Mouse (Mus musculus) liver, embryonic 13.5 days (tissue): Measurements from ENCODE around the gene Apbb2. TPM values are rescaled to one million over a fixed set of nuclear protein-coding genes. Genes with fewer than 3 reads are reported as not detected.

Source experiments
- ATAC-seq: fragments of 200-750 bp; cut with Nextera tagmentation; 2 replicates; pipeline ENCODE4 v1.8.0; 2017; ENCODE audit warnings: low read depth, mild to moderate bottlenecking, moderate number of reproducible peaks, moderate library complexity
- DNase-seq: peaks from one replicate; pipeline ENCODE4 v3.0.0; 2022
- H3K27ac ChIP-seq: fragments of 300-500 bp; sonication (generic); 2 replicates; pipeline ENCODE4 v1.5.1; 2015; ENCODE audit warnings: moderate library complexity, mild to moderate bottlenecking, inconsistent platforms
- H3K27me3 ChIP-seq: fragments of 300-500 bp; sonication (generic); 2 replicates; pipeline ENCODE4 v1.6.1; 2015; ENCODE audit warnings: mild to moderate bottlenecking, inconsistent platforms
- H3K36me3 ChIP-seq: fragments of 300-500 bp; sonication (generic); 2 replicates; pipeline ENCODE4 v1.6.1; 2015; ENCODE audit warnings: mild to moderate bottlenecking, inconsistent platforms
- H3K4me1 ChIP-seq: fragments of 300-500 bp; sonication (generic); replicated peaks from 2 replicates; pipeline ENCODE4 v1.6.1; 2015; ENCODE audit warnings: inconsistent platforms
- H3K4me2 ChIP-seq: fragments of 300-500 bp; sonication (generic); 2 replicates; pipeline ENCODE4 v1.6.1; 2015; ENCODE audit warnings: inconsistent platforms, mild to moderate bottlenecking, moderate library complexity
- H3K4me3 ChIP-seq: fragments of 300-500 bp; sonication (generic); replicated peaks from 2 replicates; pipeline ENCODE4 v1.5.1; 2015; ENCODE audit warnings: mild to moderate bottlenecking, inconsistent platforms
- H3K9ac ChIP-seq: fragments of 300-500 bp; sonication (generic); 2 replicates; pipeline ENCODE4 v1.6.1; 2015; ENCODE audit warnings: mild to moderate bottlenecking, inconsistent platforms
- H3K9me3 ChIP-seq: fragments of 300-500 bp; sonication (generic); replicated peaks from 2 replicates; pipeline ENCODE4 v1.6.1; 2016; ENCODE audit warnings: inconsistent platforms
- WGBS: fragments of 180-500 bp; shearing (Covaris S2); methylation state at CpG from one replicate; pipeline ENCODE4 v1.1.7; 2015; ENCODE audit not compliant: insufficient replicate concordance; 5-methylcytosine and 5-hydroxymethylcytosine counted together
- polyA plus RNA-seq: library from polyadenylated mRNA; unstranded; fragments of >200 nt; fragmentation: Nextera tagmentation; extraction: Ambion mirVana; gene quantifications from 2 replicates; pipeline ENCODE4 v1.2.1, GENCODE M21; 2015

The Apbb2 gene
- 4.1 and 4.3 TPM in 2 replicates for polyA plus RNA-seq

GRCm38 (mm10) chr5:66618597-66618996 is at the start of gene Apbb2:
Apbb2 (minus strand) TSS chr5:66618784.
- H3K4me1 ChIP-seq: peaks cover 13% of the 10 kb centered on the region
- peak within 1 kb of the TSS; percentile 62 for H3K4me2 ChIP-seq
- H3K27ac ChIP-seq: peak within 1 kb of the TSS; percentile 76
- peak within 1 kb of the TSS; percentile 70 for H3K9ac ChIP-seq
- H3K27me3 ChIP-seq: peaks cover 64% of the 10 kb centered on the region
- ATAC-seq (peak; percentile 79), DNase-seq (peak; percentile 52)
- H3K36me3 ChIP-seq: no peaks in the 10 kb centered on the region
- H3K9me3 ChIP-seq: no peaks in the 10 kb centered on the region
- under 1% methylated on average over 39 of the region's 39 CpGs for WGBS
- H3K4me3 ChIP-seq: peak within 1 kb of the TSS; percentile 64

GRCm38 (mm10) chr5:66654220-66654619 is 35.6 kb upstream of the Apbb2 start:
- DNase-seq: no peak
- no peaks in the 10 kb centered on the region for H3K27me3 ChIP-seq
- H3K9ac ChIP-seq: no peak overlapping the region
- H3K4me2 ChIP-seq: no peak overlapping the region
- no peaks in the 10 kb centered on the region for H3K9me3 ChIP-seq
- H3K36me3 ChIP-seq: no peaks in the 10 kb centered on the region
- ATAC-seq: no peak
- no peaks in the 10 kb centered on the region for H3K4me1 ChIP-seq
- 47% methylated on average over 5 of the region's 5 CpGs for WGBS
- H3K27ac ChIP-seq: no peak overlapping the region
- no peak overlapping the region for H3K4me3 ChIP-seq

DNA sequence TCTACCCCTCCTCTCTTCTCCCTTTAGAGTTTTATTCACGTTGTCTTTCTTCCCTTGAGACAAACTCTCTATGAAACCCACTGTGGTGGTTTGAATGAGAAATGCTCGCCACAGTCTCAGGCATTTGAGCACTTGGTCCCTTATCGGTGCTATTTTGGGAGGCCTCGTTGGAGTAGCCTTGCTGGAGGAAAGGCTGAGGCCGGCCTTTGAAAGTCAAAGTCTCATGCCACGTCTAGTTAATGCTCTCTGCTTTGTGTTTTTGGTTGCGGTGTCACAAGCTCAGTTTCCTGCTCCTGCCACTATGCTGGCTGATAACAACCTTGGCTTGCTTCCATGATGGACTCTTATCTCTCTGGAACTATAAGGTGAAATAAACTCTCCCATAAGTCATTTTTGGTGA is 28.9 kb upstream of the Apbb2 start:
- Histone ChIP-seq H3K27ac (no peak overlapping the region), H3K4me3 (no peak overlapping the region), H3K9me3 (no peaks in the 10 kb centered on the region), H3K4me2 (no peak overlapping the region), H3K9ac (no peak overlapping the region), H3K4me1 (no peaks in the 10 kb centered on the region), H3K27me3 (no peaks in the 10 kb centered on the region), H3K36me3 (no peaks in the 10 kb centered on the region)
- DNase-seq: no peak
- WGBS: 25% methylated on average over 7 of the region's 7 CpGs
- no peak for ATAC-seq

GRCm38 (mm10) chr5:66643260-66643659 is 24.7 kb upstream of the Apbb2 start:
- Histone ChIP-seq H3K4me2 (no peak overlapping the region), H3K4me3 (no peak overlapping the region), H3K4me1 (no peaks in the 10 kb centered on the region), H3K27ac (no peak overlapping the region), H3K9ac (no peak overlapping the region), H3K36me3 (no peaks in the 10 kb centered on the region), H3K27me3 (no peaks in the 10 kb centered on the region), H3K9me3 (no peaks in the 10 kb centered on the region)
- no peak for ATAC-seq
- no peak for DNase-seq
- 48% methylated on average over 5 of the region's 5 CpGs for WGBS

- 70% methylated on average over 4 of the region's 4 CpGs for WGBS
- DNase-seq: no peak
- no peak overlapping the region for H3K4me3 ChIP-seq
- no peaks in the 10 kb centered on the region for H3K27me3 ChIP-seq
- ATAC-seq: no peak
- no peaks in the 10 kb centered on the region for H3K9me3 ChIP-seq
- no peak overlapping the region for H3K4me2 ChIP-seq
- no peak overlapping the region for H3K27ac ChIP-seq
- no peaks in the 10 kb centered on the region for H3K4me1 ChIP-seq
- no peak overlapping the region for H3K9ac ChIP-seq
- no peaks in the 10 kb centered on the region for H3K36me3 ChIP-seq
Measured at GRCm38 (mm10) chr5:66642156-66642555, 23.6 kb upstream of the Apbb2 start.

- no peaks in the 10 kb centered on the region for H3K36me3 ChIP-seq
- no peak overlapping the region for H3K27ac ChIP-seq
- no peak overlapping the region for H3K4me3 ChIP-seq
- no peaks in the 10 kb centered on the region for H3K4me1 ChIP-seq
- H3K4me2 ChIP-seq: no peak overlapping the region
- H3K9ac ChIP-seq: no peak overlapping the region
- WGBS: 54% methylated on average over 10 of the region's 10 CpGs
- no peak for ATAC-seq
- no peaks in the 10 kb centered on the region for H3K9me3 ChIP-seq
- 0 out of 2 replicates have a peak, but pooled peaks cover 2% of the 10 kb centered on the region for H3K27me3 ChIP-seq
- DNase-seq: no peak
Measured at GRCm38 (mm10) chr5:66635459-66636079, 17.0 kb upstream of the Apbb2 start.

GRCm38 (mm10) chr5:66627805-66628204 is 9.2 kb upstream of the Apbb2 start:
- no peaks in the 10 kb centered on the region for H3K36me3 ChIP-seq
- 25% methylated on average over 7 of the region's 7 CpGs for WGBS
- no peak overlapping the region for H3K4me2 ChIP-seq
- no peak overlapping the region for H3K4me3 ChIP-seq
- no peaks in the 10 kb centered on the region for H3K9me3 ChIP-seq
- no peak for DNase-seq
- no peak overlapping the region for H3K27ac ChIP-seq
- H3K9ac ChIP-seq: no peak overlapping the region
- no peaks in the 10 kb centered on the region for H3K4me1 ChIP-seq
- H3K27me3 ChIP-seq: 0 out of 2 replicates have a peak, but pooled peaks cover 2% of the 10 kb centered on the region
- no peak for ATAC-seq

DNA sequence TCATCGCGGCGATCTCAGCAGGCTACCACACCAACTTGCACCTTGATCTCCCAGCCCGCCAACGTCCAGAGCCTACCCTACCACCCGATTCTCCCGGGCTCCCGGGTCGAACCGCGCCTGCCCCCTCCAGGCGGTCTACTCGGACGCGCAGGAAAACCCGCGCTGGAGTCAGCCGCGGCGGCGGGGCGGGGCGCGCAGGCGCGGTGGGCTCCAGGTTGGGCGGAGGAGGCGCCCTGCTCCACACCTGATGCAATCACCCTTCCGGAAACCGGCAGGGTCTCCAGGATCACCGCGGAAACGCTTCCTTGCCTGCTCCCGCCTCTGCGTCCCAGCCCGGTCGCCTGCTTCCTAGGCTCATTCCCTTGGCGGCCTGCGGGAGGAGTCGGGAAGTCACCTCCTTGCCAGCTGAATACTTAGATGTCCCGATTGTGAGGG is 1.6 kb upstream of the Apbb2 start:
- ATAC-seq: peak; percentile 40
- H3K27ac ChIP-seq: peak overlapping the region; percentile 9; the same call in 1 of the 2 replicates

GRCm38 (mm10) chr5:66619675-66620074 is 1.1 kb upstream of the Apbb2 start:
- H3K9ac ChIP-seq: no peak overlapping the region

More for the DNA sequence above, 1.6 kb upstream of the Apbb2 start:
- Histone ChIP-seq H3K4me3 (peak overlapping the region; percentile 47), H3K4me1 (peaks cover 3% of the 10 kb centered on the region), H3K9me3 (no peaks in the 10 kb centered on the region), H3K4me2 (peak overlapping the region; percentile 53), H3K27me3 (peaks cover 60% of the 10 kb centered on the region), H3K36me3 (no peaks in the 10 kb centered on the region), H3K9ac (no peak overlapping the region)
- DNase-seq: peak; percentile 9
- WGBS: under 1% methylated on average over 40 of the region's 41 CpGs

GRCm38 (mm10) chr5:66619195-66619594 is 611 bp upstream of the Apbb2 start:
- DNase-seq (no peak), ATAC-seq (no peak)
- no peaks in the 10 kb centered on the region for H3K9me3 ChIP-seq
- peaks cover 64% of the 10 kb centered on the region for H3K27me3 ChIP-seq
- no peaks in the 10 kb centered on the region for H3K36me3 ChIP-seq
- peak overlapping the region; percentile 62 for H3K4me2 ChIP-seq
- H3K27ac ChIP-seq: no peak overlapping the region
- peak overlapping the region; percentile 64 for H3K4me3 ChIP-seq
- peaks cover 12% of the 10 kb centered on the region for H3K4me1 ChIP-seq
- no peak overlapping the region for H3K9ac ChIP-seq
- WGBS: 24% methylated on average over 11 of the region's 11 CpGs

More at GRCm38 (mm10) chr5:66619675-66620074, 1.1 kb upstream of the Apbb2 start:
- DNase-seq: no peak
- Histone ChIP-seq H3K4me1 (peaks cover 8% of the 10 kb centered on the region), H3K4me2 (peak overlapping the region; percentile 53), H3K27me3 (peaks cover 64% of the 10 kb centered on the region), H3K36me3 (no peaks in the 10 kb centered on the region), H3K4me3 (peak overlapping the region; percentile 47), H3K27ac (peak overlapping the region; percentile 9; the same call in 1 of the 2 replicates), H3K9me3 (no peaks in the 10 kb centered on the region)
- WGBS: 31% methylated on average over 8 of the region's 8 CpGs
- no peak for ATAC-seq

DNA sequence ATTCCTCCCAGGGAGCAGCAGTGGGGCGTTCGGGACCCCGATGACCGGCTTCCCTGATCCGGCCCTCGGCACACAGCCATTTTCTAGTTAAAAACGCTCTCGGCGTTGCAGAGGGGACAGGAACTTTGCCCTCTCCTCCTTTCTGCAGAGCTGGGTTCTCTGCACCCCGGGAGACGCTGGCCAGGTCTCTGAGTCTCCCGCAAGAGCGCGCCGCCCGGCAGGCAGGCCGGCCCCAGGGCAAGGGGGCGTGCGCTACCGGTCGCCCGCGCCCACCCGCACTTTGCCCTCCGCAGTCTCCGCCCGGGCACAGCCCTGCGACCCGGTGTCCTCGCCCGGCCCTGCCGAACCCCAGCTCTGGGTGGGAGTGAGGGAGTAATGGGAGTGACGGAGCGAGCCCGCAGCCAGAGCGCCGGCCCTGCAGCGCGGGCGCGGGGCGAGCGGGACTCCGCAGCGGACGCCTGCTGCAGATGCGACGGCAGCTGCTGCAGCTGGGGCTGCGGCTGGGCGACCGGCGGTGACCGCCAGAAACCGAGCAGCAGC is 593 bp downstream of the Apbb2 start:
- Histone ChIP-seq H3K4me1 (peaks cover 13% of the 10 kb centered on the region), H3K4me3 (peak overlapping the region; percentile 64), H3K27me3 (peaks cover 66% of the 10 kb centered on the region), H3K4me2 (peak overlapping the region; percentile 62), H3K36me3 (no peaks in the 10 kb centered on the region), H3K9ac (peak overlapping the region; percentile 70), H3K9me3 (no peaks in the 10 kb centered on the region), H3K27ac (peak overlapping the region; percentile 76)
- DNase-seq (no peak), ATAC-seq (peak; percentile 67)
- WGBS: under 1% methylated on average over 50 of the region's 54 CpGs

- no peak overlapping the region for H3K4me2 ChIP-seq
Measured at GRCm38 (mm10) chr5:66614940-66615339, 3.6 kb downstream of the Apbb2 start.

More at GRCm38 (mm10) chr5:66614940-66615339, 3.6 kb downstream of the Apbb2 start:
- 44% methylated on average over 4 of the region's 4 CpGs for WGBS
- ATAC-seq: no peak
- DNase-seq: no peak
- Histone ChIP-seq H3K27me3 (peaks cover 51% of the 10 kb centered on the region), H3K27ac (no peak overlapping the region), H3K9me3 (no peaks in the 10 kb centered on the region), H3K4me1 (peaks cover 13% of the 10 kb centered on the region), H3K9ac (no peak overlapping the region), H3K4me3 (no peak overlapping the region), H3K36me3 (no peaks in the 10 kb centered on the region)
